Mouse (Mus musculus) ES-CJ7 (cell line): Measurements from ENCODE around the gene Apol7a.
"Not testable (repeated sequence)": the region's sequence is repeated elsewhere in the genome, so short reads cannot be mapped to it uniquely, and the experiment has no call there.

Experiments
- DNase-seq: peaks from one replicate; pipeline ENCODE4 v3.0.0; 2011; ENCODE audit warnings: low read depth, low spot score

The Apol7a gene

GRCm38 (mm10) chr15:77399027-77399426, at the start of gene Apol7a:
Apol7a (minus strand) TSS chr15:77399110.
- peak; percentile 73 for DNase-seq

DNA sequence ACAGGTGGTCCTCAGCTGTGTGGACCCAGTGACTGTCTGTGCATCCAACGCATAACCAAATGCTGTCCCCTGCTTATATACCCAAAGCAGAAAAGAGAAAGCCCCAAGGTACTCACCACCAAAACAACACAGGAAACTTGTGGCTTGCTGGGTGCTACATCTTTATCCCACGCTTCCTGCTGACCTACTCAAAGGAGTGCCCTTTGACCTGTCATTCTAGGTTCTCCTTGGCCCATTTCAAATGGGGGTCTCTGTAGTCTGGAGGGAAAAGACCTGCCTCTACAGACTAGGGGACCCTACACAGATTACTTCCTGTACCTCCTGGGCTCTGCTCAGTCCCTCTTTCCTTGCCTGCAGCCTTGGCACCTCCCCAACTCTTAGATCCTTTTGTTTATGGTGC, 48.5 kb upstream of the Apol7a start, which contains the start of gene Apol7b:
Gene Apol7b, minus strand, starts transcription at position 101 of the 400 bp plus-strand sequence.
- not testable (repeated sequence) for DNase-seq

DNA sequence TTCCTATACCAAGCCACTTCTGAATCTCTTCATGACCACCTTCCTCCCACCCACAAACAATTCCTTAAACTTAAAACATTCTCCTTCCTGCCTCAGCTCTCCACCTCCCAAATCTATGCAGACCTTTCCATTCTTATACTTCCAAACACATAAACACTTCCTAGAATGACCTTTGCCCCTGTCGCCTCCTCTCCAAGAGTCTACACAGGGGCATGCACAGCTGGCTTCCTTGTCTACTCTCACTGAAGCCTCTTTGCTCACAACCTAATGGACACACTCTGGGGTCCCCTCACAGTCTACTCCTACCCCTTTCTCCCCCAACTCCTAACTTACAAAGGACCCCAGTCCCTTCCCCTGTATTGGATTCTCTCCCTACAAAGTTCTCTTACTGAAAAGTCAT, 46.8 kb upstream of the Apol7a start:
- DNase-seq, result not testable (repeated sequence)

DNA sequence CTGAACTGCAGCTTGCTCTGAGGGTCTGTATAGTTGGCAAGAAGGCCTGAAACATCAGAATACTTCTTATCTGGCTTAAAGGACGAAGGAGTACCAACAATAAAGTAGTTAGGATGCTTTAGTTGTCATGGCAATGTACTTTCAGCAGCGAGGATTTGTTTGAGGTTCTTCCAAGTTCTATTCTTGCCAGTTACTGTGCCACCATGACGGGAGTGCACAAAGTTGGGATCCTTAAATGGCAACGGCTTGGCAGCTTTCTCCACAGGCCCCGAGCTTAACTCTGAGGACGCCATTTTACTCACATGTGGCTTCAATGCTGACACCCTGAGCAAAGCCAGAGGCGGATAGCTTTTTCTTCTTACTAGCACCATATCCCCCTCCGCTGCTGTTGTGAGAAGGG, 45.8 kb upstream of the Apol7a start:
- not testable (repeated sequence) for DNase-seq

DNA sequence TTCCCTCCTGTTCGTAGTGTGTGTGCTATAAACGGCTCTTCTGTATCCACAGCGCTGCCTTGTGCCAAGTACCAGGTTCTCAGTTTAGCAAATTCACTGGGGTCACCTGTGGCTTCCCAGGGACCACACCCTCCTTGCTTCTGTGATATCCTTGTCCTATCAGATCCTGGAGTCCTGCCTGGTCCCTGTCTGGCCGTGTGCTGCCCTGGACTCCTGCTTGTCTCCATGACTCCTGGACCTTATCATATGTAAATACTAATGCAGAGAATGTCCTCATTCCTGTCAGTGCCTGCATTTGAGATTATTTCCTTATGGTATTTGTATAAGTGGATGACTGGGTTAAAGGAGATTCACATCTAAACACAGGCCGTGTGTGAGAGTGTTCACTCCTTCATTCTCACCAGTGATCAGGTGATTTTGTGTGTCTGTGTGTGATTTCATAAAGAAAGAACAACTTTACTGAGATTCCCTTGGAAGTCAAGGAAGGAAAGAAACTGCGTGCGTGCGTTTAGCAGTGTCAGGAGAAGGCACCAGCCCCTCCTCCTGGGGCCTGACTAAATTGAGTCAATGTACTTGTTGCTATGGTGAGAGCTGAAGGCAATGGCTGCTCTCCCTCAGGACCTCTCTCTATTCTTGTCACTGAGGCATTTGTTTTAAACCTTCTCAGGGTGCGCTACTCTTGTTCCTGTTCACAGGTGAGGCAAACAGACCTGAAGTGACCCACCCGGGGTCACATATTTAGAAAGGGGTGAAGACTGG, 30.0 kb upstream of the Apol7a start:
- not testable (repeated sequence) for DNase-seq

DNA sequence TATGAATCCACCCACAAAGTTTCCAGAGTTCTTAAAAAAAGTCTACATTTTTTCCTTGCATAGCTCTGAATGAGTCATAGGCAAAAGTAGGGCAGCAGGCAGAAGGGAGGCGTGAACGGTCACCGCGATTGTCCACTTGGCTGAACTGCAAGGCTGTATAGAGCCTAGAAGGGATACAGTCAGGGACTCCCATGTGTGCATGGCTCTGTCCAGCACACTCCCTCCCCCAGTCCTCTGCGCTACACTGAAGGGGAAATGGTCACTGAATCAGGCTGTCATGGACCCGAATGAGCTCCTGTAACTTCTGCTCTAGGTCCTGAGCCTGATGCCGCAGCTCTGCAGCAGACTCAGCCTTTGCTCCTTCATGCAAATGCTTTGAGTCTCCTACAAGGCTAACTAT, 24.0 kb upstream of the Apol7a start:
- not testable (repeated sequence) for DNase-seq

- DNase-seq, result not testable (repeated sequence)
Observed at GRCm38 (mm10) chr15:77419657-77420056, 20.7 kb upstream of the Apol7a start.

DNA sequence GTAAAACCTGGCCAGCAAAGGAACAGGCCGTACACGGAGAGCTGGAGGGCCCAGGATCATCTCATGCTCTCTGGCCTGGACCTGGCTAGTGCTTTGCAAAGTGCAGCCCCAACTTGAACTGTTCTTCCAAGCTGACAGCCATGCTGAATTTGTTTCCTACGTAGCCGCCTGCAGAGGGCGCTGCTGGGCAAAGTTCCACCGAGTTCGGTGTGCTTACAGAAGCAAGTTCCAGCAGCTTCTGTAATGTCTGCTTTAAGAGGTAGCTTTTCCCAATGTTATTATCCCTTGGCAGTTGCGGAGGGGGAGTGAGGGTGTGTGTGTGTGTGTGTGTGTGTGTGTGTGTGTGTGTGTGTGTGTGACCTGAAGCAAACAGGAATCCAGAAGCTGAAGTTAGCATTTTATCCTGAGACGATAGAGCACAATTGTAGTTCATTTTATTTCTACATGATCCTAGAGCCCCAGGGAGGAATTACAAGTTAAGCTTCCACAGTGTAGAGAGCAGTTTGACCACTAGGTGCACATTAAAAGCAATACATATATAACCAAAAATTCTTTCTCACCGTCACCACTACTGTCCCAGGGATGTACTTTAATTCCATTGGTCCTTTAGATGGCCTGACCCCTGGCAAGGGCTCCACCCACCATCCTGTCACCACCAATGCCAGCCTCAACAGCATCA, 17.9 kb upstream of the Apol7a start:
- DNase-seq, result not testable (repeated sequence)

DNA sequence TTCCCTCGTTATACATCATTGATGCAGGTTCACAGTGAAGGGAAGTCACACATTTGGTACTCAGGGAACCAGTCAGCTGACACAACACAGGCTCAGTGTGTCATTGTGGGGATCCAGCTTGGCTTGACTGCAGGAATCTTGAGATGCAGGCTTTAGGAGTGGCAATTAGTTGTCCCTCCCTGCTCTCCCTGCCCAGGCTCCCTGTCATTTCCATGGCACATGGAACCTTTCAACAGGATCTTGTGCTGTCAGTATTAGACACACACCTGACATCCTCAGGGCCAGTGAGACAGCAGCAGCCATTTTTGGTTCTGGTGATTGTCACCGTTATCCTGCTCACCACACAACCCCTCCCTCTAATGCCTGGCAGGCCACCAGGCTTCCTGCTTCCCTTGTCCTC, 16.7 kb upstream of the Apol7a start:
- not testable (repeated sequence) for DNase-seq

GRCm38 (mm10) chr15:77412695-77413094, 13.8 kb upstream of the Apol7a start:
- not testable (repeated sequence) for DNase-seq

DNA sequence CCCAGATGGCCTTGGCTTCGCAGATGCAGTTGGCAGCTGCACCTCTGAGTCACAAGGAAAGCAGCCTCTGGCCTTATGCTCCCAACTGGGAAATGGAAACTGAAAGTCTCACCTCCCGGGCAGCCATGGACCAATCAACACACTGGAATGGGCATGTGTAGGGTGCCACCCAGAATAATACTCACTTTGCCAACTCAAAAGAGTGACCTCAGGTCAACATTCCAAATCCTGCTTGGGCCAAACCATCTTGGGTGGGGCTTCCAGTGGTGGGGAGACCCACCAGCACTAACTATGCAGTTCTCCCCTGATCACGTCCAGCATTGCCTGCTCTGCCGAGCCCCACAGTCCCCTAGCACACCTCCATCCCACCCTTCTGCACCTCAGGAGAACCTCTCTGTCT, 12.1 kb upstream of the Apol7a start, which contains the start of gene Apol9a:
Gene Apol9a, minus strand, starts transcription at position 101 of the 400 bp plus-strand sequence.
- DNase-seq, result not testable (repeated sequence)

- DNase-seq, result not testable (repeated sequence)
Observed at GRCm38 (mm10) chr15:77406370-77406769, 7.5 kb upstream of the Apol7a start.

GRCm38 (mm10) chr15:77397450-77398132, 1.3 kb downstream of the Apol7a start:
- DNase-seq, result not testable (repeated sequence)

DNA sequence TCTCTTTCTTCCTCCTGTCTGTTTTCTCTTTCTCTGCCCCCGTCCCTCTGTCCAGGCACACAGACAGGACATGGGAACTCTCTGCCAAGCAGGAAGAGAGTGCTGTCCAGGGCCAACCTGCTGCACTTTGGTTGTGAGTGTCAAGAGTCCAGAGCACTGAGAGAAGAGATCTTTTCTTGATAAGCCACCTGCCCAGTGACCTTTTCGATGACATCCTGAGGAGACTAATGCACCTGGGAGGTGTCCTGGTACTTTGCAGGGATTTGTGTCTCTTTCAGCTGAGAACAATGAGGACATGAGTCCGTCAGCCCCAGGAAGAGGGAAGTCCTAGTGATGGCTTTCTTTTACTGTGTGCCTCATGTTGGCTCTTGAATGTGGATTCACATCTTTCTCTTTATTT, 5.1 kb downstream of the Apol7a start:
- DNase-seq, result not testable (repeated sequence)

GRCm38 (mm10) chr15:77387462-77387861, 11.4 kb downstream of the Apol7a start:
- no peak for DNase-seq

DNA sequence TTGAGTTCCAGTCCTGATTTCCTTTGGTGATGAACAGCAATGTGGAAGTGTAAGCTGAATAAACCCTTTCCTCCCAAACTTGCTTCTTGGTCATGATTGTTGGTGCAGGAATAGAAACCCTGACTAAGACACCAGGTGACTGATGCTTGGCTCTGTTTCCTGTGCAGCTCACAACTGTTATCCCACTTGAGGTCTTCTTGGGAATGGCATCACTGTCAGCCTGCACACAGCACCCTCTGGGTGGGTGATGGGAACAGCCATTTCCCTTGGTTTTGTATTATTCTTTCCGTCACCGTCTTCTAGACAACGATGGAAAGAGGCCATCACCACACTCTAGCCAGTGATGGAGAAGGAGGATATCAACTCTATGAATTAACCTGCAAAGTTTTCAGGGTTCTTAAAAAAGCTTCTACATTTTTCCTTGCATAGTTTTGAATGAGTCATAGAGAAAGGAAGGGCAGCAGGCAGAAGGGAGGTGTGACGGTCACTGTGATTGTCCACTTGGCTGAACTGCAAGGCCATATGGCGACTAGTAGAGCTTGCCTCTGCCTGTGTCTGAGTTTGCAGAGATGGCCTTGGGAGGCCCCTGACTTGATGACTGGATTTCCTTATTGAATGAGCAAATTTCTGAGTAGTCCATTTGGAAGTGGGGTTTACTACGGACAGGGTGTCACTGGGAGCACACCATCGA, 14.4 kb downstream of the Apol7a start:
- DNase-seq, result no peak

GRCm38 (mm10) chr15:77382880-77383279, 16.0 kb downstream of the Apol7a start:
- no peak for DNase-seq

- DNase-seq, result no peak
Observed at GRCm38 (mm10) chr15:77382271-77382850, 16.5 kb downstream of the Apol7a start.

- DNase-seq, result no peak
Observed at GRCm38 (mm10) chr15:77381481-77381880, 17.4 kb downstream of the Apol7a start.

- DNase-seq, result no peak
Observed at GRCm38 (mm10) chr15:77379921-77380320, 19.0 kb downstream of the Apol7a start.

- DNase-seq, result no peak
Observed at GRCm38 (mm10) chr15:77377419-77377818, 21.5 kb downstream of the Apol7a start.
